Mouse (Mus musculus) B cell, adult 2 months (primary cell): ENCODE results near the gene Fkrp.
A peak's percentile ranks its signal among the peaks of the same experiment; 100 is the strongest.

Experiments
- DNase-seq, 2 experiments: peaks; one replicate each; pipeline ENCODE4 v3.0.0; 2022

The Fkrp gene

GRCm38 (mm10) chr7:16816475-16817122 is at the start of gene Fkrp:
Gene Fkrp, minus strand, starts transcription at chr7:16816732.
- peak; percentile 56 to 62 for DNase-seq

- peak; percentile 76 to 78 for DNase-seq
These were observed 43.5 kb upstream of the Fkrp start for GRCm38 (mm10) chr7:16859902-16860651.

GRCm38 (mm10) chr7:16858336-16858735 is 41.8 kb upstream of the Fkrp start:
- DNase-seq, result peak; percentile 77 to 78

- no peak for DNase-seq
These were observed 36.8 kb upstream of the Fkrp start for GRCm38 (mm10) chr7:16853302-16853831.

GRCm38 (mm10) chr7:16851636-16852035 is 35.1 kb upstream of the Fkrp start:
- no peak for DNase-seq

GRCm38 (mm10) chr7:16848579-16848978 is 32.0 kb upstream of the Fkrp start:
- DNase-seq, result peak; percentile 72 to 76

- no peak for DNase-seq
These were observed 31.0 kb upstream of the Fkrp start for GRCm38 (mm10) chr7:16847507-16847906.

GRCm38 (mm10) chr7:16846775-16847174 is 30.2 kb upstream of the Fkrp start:
- DNase-seq, result no peak

GRCm38 (mm10) chr7:16845820-16846167 is 29.3 kb upstream of the Fkrp start:
- DNase-seq, result no peak

- peak; percentile 53 to 54 for DNase-seq
These were observed 28.7 kb upstream of the Fkrp start for GRCm38 (mm10) chr7:16845072-16845819.

- no peak for DNase-seq
These were observed 28.2 kb upstream of the Fkrp start for GRCm38 (mm10) chr7:16844696-16845071.

- peak in 1 of 2 experiments; percentile 33 for DNase-seq
These were observed 27.1 kb upstream of the Fkrp start for GRCm38 (mm10) chr7:16843441-16844171.

GRCm38 (mm10) chr7:16842645-16843063 is 26.1 kb upstream of the Fkrp start, which contains the start of gene Prkd2:
Gene Prkd2, plus strand, starts transcription at chr7:16842902.
- DNase-seq, result peak; percentile 88 to 89

GRCm38 (mm10) chr7:16841561-16842560 is 25.3 kb upstream of the Fkrp start:
- peak; percentile 75 to 78 for DNase-seq

GRCm38 (mm10) chr7:16841078-16841477 is 24.5 kb upstream of the Fkrp start:
- no peak for DNase-seq

- no peak for DNase-seq
These were observed 23.6 kb upstream of the Fkrp start for GRCm38 (mm10) chr7:16840109-16840491.

GRCm38 (mm10) chr7:16839427-16840108 is 23.0 kb upstream of the Fkrp start:
- DNase-seq, result no peak

- no peak for DNase-seq
These were observed 22.4 kb upstream of the Fkrp start for GRCm38 (mm10) chr7:16838804-16839426.

GRCm38 (mm10) chr7:16837916-16838803 is 21.6 kb upstream of the Fkrp start:
- peak in 1 of 2 experiments; percentile 31 for DNase-seq
